ENCODE assay signal across 8 mouse cellular contexts in the genomic region with DNA sequence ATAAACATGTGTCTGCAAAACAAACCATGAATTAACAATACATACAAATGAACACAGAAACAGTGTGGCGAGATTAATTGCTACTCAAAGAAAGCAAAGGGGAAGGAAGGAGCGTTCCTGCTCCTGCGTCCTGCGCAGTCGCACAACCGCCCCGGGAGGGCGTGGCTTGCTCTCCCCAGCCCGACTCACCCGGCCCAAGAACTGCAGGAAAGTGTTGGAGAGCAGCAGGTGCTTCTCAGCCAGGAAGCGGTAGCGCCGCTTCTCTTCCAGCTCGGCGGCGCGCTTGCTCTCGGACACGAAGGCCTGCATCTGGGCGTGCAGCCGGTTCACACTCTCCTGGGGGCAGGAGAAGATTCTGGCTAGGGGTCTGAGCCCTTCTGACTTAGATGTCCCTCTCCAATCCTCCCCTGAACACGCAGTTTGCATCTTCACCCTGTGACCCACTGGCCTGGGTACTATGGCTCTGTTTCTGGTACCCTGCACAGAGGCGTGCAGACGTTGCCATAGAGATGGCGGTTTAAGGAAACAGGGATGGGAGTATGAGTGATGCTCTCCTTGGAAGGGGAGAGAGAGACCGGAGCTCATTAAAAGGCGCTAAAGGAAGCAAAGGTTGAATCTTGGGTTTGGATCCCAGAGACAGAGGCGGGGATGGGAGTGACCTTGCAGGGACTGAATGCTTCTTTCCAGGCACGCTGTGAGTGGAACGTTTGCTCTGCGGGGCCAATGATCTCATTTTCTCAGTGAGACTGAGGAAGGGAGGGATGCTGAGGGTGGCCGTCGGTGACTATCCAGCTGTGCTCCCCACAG. TPM values are rescaled to one million over a fixed set of nuclear protein-coding genes. Genes with fewer than 3 reads are reported as not detected.
DNase-seq lines count a peak whose midpoint lies in the region; ATAC-seq and TF ChIP-seq lines count a peak whose summit lies in the region.

No protein-coding gene starts in this region.

- H3K4me1 ChIP-seq in forebrain, postnatal 0 days (ENCODE audit: insufficient read depth), result no peaks in the 10 kb centered on the region
- peaks cover 25% of the 10 kb centered on the region for H3K4me1 ChIP-seq in hindbrain, embryonic 10.5 days (replicated peaks)
- H3K4me1 ChIP-seq in limb, embryonic 10.5 days, result peaks cover 18% of the 10 kb centered on the region
- peaks cover 19% of the 10 kb centered on the region for H3K4me1 ChIP-seq in midbrain, embryonic 10.5 days

- DNase-seq in cerebellum, adult 18-20 months, result peak; percentile 19 to 28
- no peak for DNase-seq in cerebellum, adult 9-10 months
- peak; percentile 76 for DNase-seq in adrenal gland, postnatal 25 days
- peak; percentile 71 for DNase-seq in forebrain, postnatal 0 days
- peak; percentile 72 for DNase-seq in hindbrain, embryonic 10.5 days (ENCODE audit: low spot score)
- peak; percentile 77 for DNase-seq in limb, embryonic 10.5 days (ENCODE audit: low spot score)
- DNase-seq in midbrain, embryonic 10.5 days (ENCODE audit: low spot score), result peak; percentile 72
- peak; percentile 35 to 80 for DNase-seq in spleen, postnatal 10 days (ENCODE audit: low spot score in 2 of 2)

- WGBS in forebrain, postnatal 0 days, result under 1% methylated on average over 33 of the region's 33 CpGs
- under 1% methylated on average over 33 of the region's 33 CpGs for WGBS in hindbrain, embryonic 10.5 days
- 3% methylated on average over 33 of the region's 33 CpGs for WGBS in limb, embryonic 10.5 days
- 1% methylated on average over 33 of the region's 33 CpGs for WGBS in midbrain, embryonic 10.5 days

- TF ChIP-seq CTCF in forebrain, postnatal 0 days (IDR thresholded peaks at IDR 0.05; ENCODE audit: low read depth), result no peak

- no peaks in the 10 kb centered on the region for H3K27me3 ChIP-seq in forebrain, postnatal 0 days (ENCODE audit: insufficient read depth, low read length)
- H3K27me3 ChIP-seq in hindbrain, embryonic 10.5 days (ENCODE audit: insufficient read depth, poor library complexity, severe bottlenecking), result peaks cover 53% of the 10 kb centered on the region
- peaks cover 44% of the 10 kb centered on the region for H3K27me3 ChIP-seq in limb, embryonic 10.5 days (ENCODE audit: low read depth, poor library complexity, severe bottlenecking)
- H3K27me3 ChIP-seq in midbrain, embryonic 10.5 days (ENCODE audit: low read depth, poor library complexity, severe bottlenecking), result peaks cover 50% of the 10 kb centered on the region

- H3K4me2 ChIP-seq in forebrain, postnatal 0 days (ENCODE audit: low read depth), result peak overlapping the region; percentile 75

- peak; percentile 87 for ATAC-seq in forebrain, postnatal 0 days

- H3K36me3 ChIP-seq in forebrain, postnatal 0 days (ENCODE audit: insufficient read depth), result no peaks in the 10 kb centered on the region
- no peaks in the 10 kb centered on the region for H3K36me3 ChIP-seq in hindbrain, embryonic 10.5 days
- H3K36me3 ChIP-seq in limb, embryonic 10.5 days, result no peaks in the 10 kb centered on the region
- no peaks in the 10 kb centered on the region for H3K36me3 ChIP-seq in midbrain, embryonic 10.5 days

- H3K9ac ChIP-seq in forebrain, postnatal 0 days, result peak overlapping the region; percentile 51

- peak overlapping the region; percentile 30; the same call in 1 of the 2 replicates for H3K27ac ChIP-seq in forebrain, postnatal 0 days (ENCODE audit: low read depth, low read length)
- peak overlapping the region; percentile 81 for H3K27ac ChIP-seq in hindbrain, embryonic 10.5 days
- no peak overlapping the region; the same call in 1 of the 2 replicates for H3K27ac ChIP-seq in limb, embryonic 10.5 days
- peak overlapping the region; percentile 72 for H3K27ac ChIP-seq in midbrain, embryonic 10.5 days (replicated peaks)

- H3K4me3 ChIP-seq in forebrain, postnatal 0 days (ENCODE audit: low read depth, low read length), result peak overlapping the region; percentile 41
- peak overlapping the region; percentile 58 for H3K4me3 ChIP-seq in hindbrain, embryonic 10.5 days
- peak overlapping the region; percentile 49 for H3K4me3 ChIP-seq in limb, embryonic 10.5 days
- peak overlapping the region; percentile 63 for H3K4me3 ChIP-seq in midbrain, embryonic 10.5 days

- H3K9me3 ChIP-seq in forebrain, postnatal 0 days (ENCODE audit: low read length), result no peaks in the 10 kb centered on the region
- no peaks in the 10 kb centered on the region for H3K9me3 ChIP-seq in hindbrain, embryonic 10.5 days
- H3K9me3 ChIP-seq in limb, embryonic 10.5 days (replicated peaks), result no peaks in the 10 kb centered on the region
- no peaks in the 10 kb centered on the region for H3K9me3 ChIP-seq in midbrain, embryonic 10.5 days (replicated peaks)

RNA-seq across cellular contexts. Expression of gene Baiap2l2, which starts 14.8 kb away (rescaled TPM):
- not detected in 2 replicates for total RNA-seq in adrenal gland, postnatal 25 days (2021)
- total RNA-seq in forebrain, postnatal 0 days (2014; rRNA removed), result 3.2 and 7.9 TPM in 2 replicates
- 9.1 and 11.3 TPM in 2 replicates for polyA plus RNA-seq in forebrain, postnatal 0 days (2015; fragmentation: Nextera tagmentation; extraction: Ambion mirVana)
- 1.7 and 2.0 TPM in 2 replicates for polyA plus RNA-seq in hindbrain, embryonic 10.5 days (2016; fragmentation: Nextera tagmentation; extraction: Ambion mirVana)
- 2.6 and 3.1 TPM in 2 replicates for polyA plus RNA-seq in limb, embryonic 10.5 days (2016; fragmentation: Nextera tagmentation; extraction: Ambion mirVana)
- 1.1 and 2.4 TPM in 2 replicates for polyA plus RNA-seq in midbrain, embryonic 10.5 days (2016; fragmentation: Nextera tagmentation; extraction: Ambion mirVana)

RNA-seq across cellular contexts. Expression of gene Slc16a8, which starts 16.0 kb away (rescaled TPM):
- not detected in 2 replicates for total RNA-seq in adrenal gland, postnatal 25 days (2021)
- 0.62 and 0.95 TPM in 2 replicates for total RNA-seq in forebrain, postnatal 0 days (2014; rRNA removed)
- 1.4 and 1.6 TPM in 2 replicates for polyA plus RNA-seq in forebrain, postnatal 0 days (2015; fragmentation: Nextera tagmentation; extraction: Ambion mirVana)
- 0.14 and 0.26 TPM in 2 replicates for polyA plus RNA-seq in hindbrain, embryonic 10.5 days (2016; fragmentation: Nextera tagmentation; extraction: Ambion mirVana)
- 0.16 TPM in 1 of 2 replicates, not detected in the other for polyA plus RNA-seq in limb, embryonic 10.5 days (2016; fragmentation: Nextera tagmentation; extraction: Ambion mirVana)
- 0.06 and 0.14 TPM in 2 replicates for polyA plus RNA-seq in midbrain, embryonic 10.5 days (2016; fragmentation: Nextera tagmentation; extraction: Ambion mirVana)

RNA-seq across cellular contexts. Expression of gene Gm49486, which starts 41.3 kb away (rescaled TPM):
- total RNA-seq in adrenal gland, postnatal 25 days (2021), result not detected in 2 replicates
- 2.8 and 4.4 TPM in 2 replicates for total RNA-seq in forebrain, postnatal 0 days (2014; rRNA removed)
- polyA plus RNA-seq in forebrain, postnatal 0 days (2015; fragmentation: Nextera tagmentation; extraction: Ambion mirVana), result 1.1 and 1.2 TPM in 2 replicates
- 0.14 and 0.21 TPM in 2 replicates for polyA plus RNA-seq in hindbrain, embryonic 10.5 days (2016; fragmentation: Nextera tagmentation; extraction: Ambion mirVana)
- polyA plus RNA-seq in limb, embryonic 10.5 days (2016; fragmentation: Nextera tagmentation; extraction: Ambion mirVana), result 0.11 and 0.48 TPM in 2 replicates
- polyA plus RNA-seq in midbrain, embryonic 10.5 days (2016; fragmentation: Nextera tagmentation; extraction: Ambion mirVana), result 0.12 and 0.34 TPM in 2 replicates

RNA-seq across cellular contexts. Expression of gene Pick1, which starts 41.5 kb away (rescaled TPM):
- total RNA-seq in adrenal gland, postnatal 25 days (2021), result 20.8 and 26.1 TPM in 2 replicates
- 76.2 and 84.7 TPM in 2 replicates for total RNA-seq in forebrain, postnatal 0 days (2014; rRNA removed)
- polyA plus RNA-seq in forebrain, postnatal 0 days (2015; fragmentation: Nextera tagmentation; extraction: Ambion mirVana), result 60.9 and 72.7 TPM in 2 replicates
- 45.0 and 47.8 TPM in 2 replicates for polyA plus RNA-seq in hindbrain, embryonic 10.5 days (2016; fragmentation: Nextera tagmentation; extraction: Ambion mirVana)
- 38.3 and 52.5 TPM in 2 replicates for polyA plus RNA-seq in limb, embryonic 10.5 days (2016; fragmentation: Nextera tagmentation; extraction: Ambion mirVana)
- 42.1 and 52.2 TPM in 2 replicates for polyA plus RNA-seq in midbrain, embryonic 10.5 days (2016; fragmentation: Nextera tagmentation; extraction: Ambion mirVana)

RNA-seq across cellular contexts. Expression of gene Pla2g6, which starts 57.7 kb away (rescaled TPM):
- 28.4 and 31.9 TPM in 2 replicates for total RNA-seq in adrenal gland, postnatal 25 days (2021)
- total RNA-seq in forebrain, postnatal 0 days (2014; rRNA removed), result 19.5 and 31.1 TPM in 2 replicates
- polyA plus RNA-seq in forebrain, postnatal 0 days (2015; fragmentation: Nextera tagmentation; extraction: Ambion mirVana), result 10.7 and 15.2 TPM in 2 replicates
- polyA plus RNA-seq in hindbrain, embryonic 10.5 days (2016; fragmentation: Nextera tagmentation; extraction: Ambion mirVana), result 24.2 and 25.3 TPM in 2 replicates
- 17.0 and 18.2 TPM in 2 replicates for polyA plus RNA-seq in limb, embryonic 10.5 days (2016; fragmentation: Nextera tagmentation; extraction: Ambion mirVana)
- 20.4 and 26.8 TPM in 2 replicates for polyA plus RNA-seq in midbrain, embryonic 10.5 days (2016; fragmentation: Nextera tagmentation; extraction: Ambion mirVana)
